Mouse (Mus musculus): ENCODE measurements around the gene Gid8. TPM values are rescaled to one million over a fixed set of nuclear protein-coding genes. Genes with fewer than 3 reads are reported as not detected.

The Gid8 gene
- total and polyA plus RNA-seq, 3 experiments: 15.6 to 44.1 (median 32.1) TPM

- Histone ChIP-seq H3K4me2 (ENCODE audit: insufficient read depth, low read depth, poor library complexity, severe bottlenecking) (no peak overlapping the region), H3K27ac (ENCODE audit: insufficient read depth, low read depth) (no peak overlapping the region), H3K9me3 (replicated peaks; ENCODE audit: low read length) (no peaks in the 10 kb centered on the region), H3K4me3 (replicated peaks in 1 of 3; ENCODE audit: low read depth in 2 of 3, low read length in 2 of 3, poor library complexity in 1 of 3) (no peak overlapping the region), H3K79me2 (replicated peaks; ENCODE audit: control insufficient read depth, extremely low read depth, insufficient read depth, poor library complexity, severe bottlenecking) (peaks cover 86% of the 10 kb centered on the region), H3K9ac (ENCODE audit: insufficient read depth, low read depth) (no peak overlapping the region), H3K27me3 (replicated peaks) (no peaks in the 10 kb centered on the region), H3K36me3 (replicated peaks in 1 of 2; ENCODE audit: control insufficient read depth in 1 of 2, insufficient read depth in 1 of 2, low read length in 1 of 2) (peaks cover 0 to 22% of the 10 kb centered on the region in 2 experiments), H3K4me1 (ENCODE audit: control insufficient read depth in 1 of 2, insufficient read depth in 2 of 2) (peaks cover 12 to 58% of the 10 kb centered on the region in 2 experiments)
- in situ Hi-C loops (cut with MboI; ENCODE audit: low pct_ligation_motif_present, low pct_unique_long_range_greater_than_20kb, low sequenced_read_pairs): loop anchor here (25.0 kb wide), 1 partner anchor 656 kb away; the partner anchor contains the start of genes Arfrp1 and Zgpat
- dilution Hi-C loops (cut with MboI; ENCODE audit: extremely low pct_ligation_motif_present, extremely low pct_unique_long_range_greater_than_20kb, low sequenced_read_pairs): no loop called here
- TF ChIP-seq CTCF (conservative IDR thresholded peaks at IDR 0.05 in 1 of 2, IDR thresholded peaks at IDR 0.05 in 1 of 2; ENCODE audit: low read depth in 2 of 2, low read length in 2 of 2) (peak in 1 of 2 experiments; percentile 39; a peak in 2 of 4 replicates), SMC3 (IDR thresholded peaks at IDR 0.05; ENCODE audit: low read depth, low read length) (no peak), USF2 (conservative IDR thresholded peaks at IDR 0.05; ENCODE audit: low read depth, low read length) (no peak), PAX5 (IDR thresholded peaks at IDR 0.05; ENCODE audit: low read length) (no peak)
- DNase-seq (ENCODE audit: extremely low read depth): no peak
Observed at GRCm38 (mm10) chr2:180705975-180706374, 3.9 kb upstream of the Gid8 start.

DNA sequence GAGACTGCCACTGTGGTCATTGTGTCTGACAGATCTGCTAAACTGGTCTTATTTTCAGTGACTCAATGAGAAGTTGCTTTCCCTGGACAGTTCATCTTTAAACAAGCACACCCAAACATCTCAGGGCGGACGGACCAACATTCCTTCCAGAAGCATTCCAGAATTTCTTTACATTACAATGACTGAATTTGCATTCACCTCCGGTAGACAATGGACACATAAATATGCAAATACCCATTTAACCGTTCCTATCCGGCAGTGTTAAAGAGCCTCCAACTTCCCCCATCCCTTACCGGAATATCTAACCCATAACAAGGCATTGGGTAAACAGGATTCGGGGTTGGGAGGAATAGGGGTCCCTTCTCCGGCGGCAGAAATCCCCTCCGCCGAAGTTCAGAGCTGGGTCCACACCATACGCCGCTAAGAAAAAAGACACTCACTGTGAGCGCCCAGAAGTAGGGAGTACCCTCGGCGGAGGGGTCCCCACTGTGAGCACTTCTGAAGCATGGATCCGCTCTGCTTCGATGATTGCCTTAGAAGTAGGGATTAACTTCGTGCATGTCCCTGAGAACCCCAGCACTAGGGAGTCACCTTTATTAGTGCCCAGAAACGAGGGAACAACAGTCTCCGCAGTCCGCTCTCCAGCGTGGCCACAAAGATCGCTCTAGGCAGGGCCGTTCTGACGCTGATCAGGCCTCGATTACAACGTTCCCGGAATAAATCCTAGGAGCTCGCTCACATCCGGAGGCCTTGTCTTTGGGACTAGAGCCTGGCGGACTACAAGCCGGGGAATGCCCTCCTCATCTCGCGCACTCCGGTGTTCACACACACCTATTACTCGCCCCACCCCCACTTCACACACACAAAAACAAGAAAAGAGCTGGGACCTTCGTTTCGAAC is 644 bp upstream of the Gid8 start:
- peaks cover 12 to 54% of the 10 kb centered on the region in 2 experiments for H3K4me1 ChIP-seq (ENCODE audit: control insufficient read depth in 1 of 2, insufficient read depth in 2 of 2)
- dilution Hi-C loops (cut with MboI; ENCODE audit: extremely low pct_ligation_motif_present, extremely low pct_unique_long_range_greater_than_20kb, low sequenced_read_pairs): no loop called here
- in situ Hi-C loops (cut with MboI; ENCODE audit: low pct_ligation_motif_present, low pct_unique_long_range_greater_than_20kb, low sequenced_read_pairs): loop anchor here (25.0 kb wide), 1 partner anchor 653 kb away; the partner anchor contains the start of genes Arfrp1 and Zgpat

More for the DNA sequence above, 644 bp upstream of the Gid8 start:
- Histone ChIP-seq H3K36me3 (replicated peaks in 1 of 2; ENCODE audit: control insufficient read depth in 1 of 2, insufficient read depth in 1 of 2, low read length in 1 of 2) (peaks cover 4 to 43% of the 10 kb centered on the region in 2 experiments), H3K9ac (ENCODE audit: insufficient read depth, low read depth) (peak overlapping the region; percentile 84), H3K27ac (ENCODE audit: insufficient read depth, low read depth) (peak overlapping the region; percentile 33; the same call in 1 of the 2 replicates), H3K9me3 (replicated peaks; ENCODE audit: low read length) (no peaks in the 10 kb centered on the region), H3K4me2 (ENCODE audit: insufficient read depth, low read depth, poor library complexity, severe bottlenecking) (peak overlapping the region; percentile 97), H3K27me3 (replicated peaks) (no peaks in the 10 kb centered on the region), H3K4me3 (replicated peaks in 1 of 3; ENCODE audit: low read depth in 2 of 3, low read length in 2 of 3, poor library complexity in 1 of 3) (peak overlapping the region; percentile 74 to 100 (median 100)), H3K79me2 (replicated peaks; ENCODE audit: control insufficient read depth, extremely low read depth, insufficient read depth, poor library complexity, severe bottlenecking) (peaks cover 75% of the 10 kb centered on the region)
- no peak for DNase-seq (ENCODE audit: extremely low read depth)
- no peak for TF ChIP-seq RCOR1 (conservative IDR thresholded peaks at IDR 0.05; ENCODE audit: low read depth, low read length)
- TF ChIP-seq NELFE (IDR thresholded peaks at IDR 0.05; ENCODE audit: low read depth, low read length): no peak
- TF ChIP-seq MYC (IDR thresholded peaks at IDR 0.05; ENCODE audit: low read depth, low read length): no peak
- no peak for TF ChIP-seq RAD21 (IDR thresholded peaks at IDR 0.05; ENCODE audit: low read depth, low read length)
- no peak for TF ChIP-seq TCF12 (IDR thresholded peaks at IDR 0.05; ENCODE audit: low read depth, low read length)
- TF ChIP-seq IRF4 (IDR thresholded peaks at IDR 0.05; ENCODE audit: low read depth, low read length): no peak
- no peak for TF ChIP-seq PAX5 (IDR thresholded peaks at IDR 0.05; ENCODE audit: low read length)
- TF ChIP-seq UBTF (IDR thresholded peaks at IDR 0.05; ENCODE audit: low read depth, low read length): no peak
- TF ChIP-seq ELF1 (IDR thresholded peaks at IDR 0.05; ENCODE audit: low read depth, low read length): no peak
- no peak for TF ChIP-seq TBP (conservative IDR thresholded peaks at IDR 0.05; ENCODE audit: low read depth, low read length)
- TF ChIP-seq CHD2 (IDR thresholded peaks at IDR 0.05; ENCODE audit: low read length): no peak
- no peak for TF ChIP-seq ETS1 (conservative IDR thresholded peaks at IDR 0.05; ENCODE audit: low read depth, low read length)
- no peak; the same call in 1 of the 2 replicates for TF ChIP-seq POLR2A (IDR thresholded peaks at IDR 0.05; ENCODE audit: low read depth, low read length)
- no peak for TF ChIP-seq NRF1 (IDR thresholded peaks at IDR 0.05; ENCODE audit: low read depth, low read length)
- no peak for TF ChIP-seq MEF2A (IDR thresholded peaks at IDR 0.05; ENCODE audit: borderline replicate concordance, low read depth, low read length)
- no peak for TF ChIP-seq E2F4 (IDR thresholded peaks at IDR 0.05; ENCODE audit: insufficient replicate concordance, low read depth, low read length)

Measured in CH12.LX (cell line).